Mouse (Mus musculus) layer of hippocampus, adult 2 months (tissue): ENCODE results near the gene Emx2. TPM values are rescaled to one million over a fixed set of nuclear protein-coding genes. Genes with fewer than 3 reads are reported as not detected.

Source experiments
- DNase-seq, 2 experiments: peaks; one replicate each; pipeline ENCODE4 v3.0.0; 2022; ENCODE audit warnings: low spot score in 2 of 2
- H3K27ac ChIP-seq: fragments of 200-600 bp; 2 replicates; pipeline ENCODE4 v1.8.1; 2022
- H3K4me3 ChIP-seq: fragments of 200-600 bp; 2 replicates; pipeline ENCODE4 v1.8.1; 2022; ENCODE audit warnings: mild to moderate bottlenecking
- CTCF ChIP-seq: fragments of 200-600 bp; conservative IDR thresholded peaks from 2 replicates; pipeline ENCODE4 v1.8.1; 2022; ENCODE audit warnings: antibody characterized with exemption, mild to moderate bottlenecking, moderate library complexity
- total RNA-seq, 2 experiments: library from RNA; stranded (reverse); gene quantifications; 2 replicates each; pipeline ENCODE4 v1.2.3; 2021

Gene Emx2
- total RNA-seq, 2 experiments from 2014 or later: 26.6 to 29.8 TPM

GRCm38 (mm10) chr19:59455671-59456070 lies 2.5 kb upstream of the Emx2 start:
- Histone ChIP-seq H3K27ac (peak overlapping the region; percentile 39; the same call in 1 of the 2 replicates), H3K4me3 (no peak overlapping the region; the same call in 1 of the 2 replicates)
- no peak for DNase-seq
- TF ChIP-seq CTCF: peak; percentile 58

- Histone ChIP-seq H3K4me3 (peak overlapping the region; percentile 79), H3K27ac (peak overlapping the region; percentile 98)
- TF ChIP-seq CTCF: no peak
These were observed 894 bp upstream of the Emx2 start for GRCm38 (mm10) chr19:59457011-59457945.

GRCm38 (mm10) chr19:59458743-59459135 lies 567 bp downstream of the Emx2 start:
- H3K27ac ChIP-seq: peak overlapping the region; percentile 98

More at GRCm38 (mm10) chr19:59457011-59457945, 894 bp upstream of the Emx2 start:
- peak; percentile 89 to 91 for DNase-seq

GRCm38 (mm10) chr19:59459158-59459781 lies 1.1 kb downstream of the Emx2 start:
- Histone ChIP-seq H3K4me3 (peak overlapping the region; percentile 79), H3K27ac (peak overlapping the region; percentile 98)
- TF ChIP-seq CTCF: peak; percentile 38
- DNase-seq: peak in 1 of 2 experiments; percentile 34

More at GRCm38 (mm10) chr19:59458743-59459135, 567 bp downstream of the Emx2 start:
- TF ChIP-seq CTCF: no peak
- H3K4me3 ChIP-seq: peak overlapping the region; percentile 79
- DNase-seq: no peak

GRCm38 (mm10) chr19:59459811-59460241 lies 1.7 kb downstream of the Emx2 start:
- DNase-seq: no peak
- no peak for TF ChIP-seq CTCF
- peak overlapping the region; percentile 98 for H3K27ac ChIP-seq
- H3K4me3 ChIP-seq: peak overlapping the region; percentile 79

- TF ChIP-seq CTCF: no peak
- Histone ChIP-seq H3K4me3 (peak overlapping the region; percentile 79), H3K27ac (peak overlapping the region; percentile 98)
- DNase-seq: no peak
These were observed 2.4 kb downstream of the Emx2 start for GRCm38 (mm10) chr19:59460328-59461115.

- Histone ChIP-seq H3K27ac (peak overlapping the region; percentile 98), H3K4me3 (peak overlapping the region; percentile 79)
- no peak for DNase-seq
- peak; percentile 43 for TF ChIP-seq CTCF
These were observed 3.6 kb downstream of the Emx2 start for GRCm38 (mm10) chr19:59461481-59462421.

GRCm38 (mm10) chr19:59462459-59463292 lies 4.5 kb downstream of the Emx2 start:
- H3K27ac ChIP-seq: peak overlapping the region; percentile 98
- no peak for DNase-seq
- no peak for TF ChIP-seq CTCF
- H3K4me3 ChIP-seq: peak overlapping the region; percentile 79

- TF ChIP-seq CTCF: no peak
- Histone ChIP-seq H3K4me3 (peak overlapping the region; percentile 79), H3K27ac (peak overlapping the region; percentile 98)
- no peak for DNase-seq
These were observed 5.8 kb downstream of the Emx2 start for GRCm38 (mm10) chr19:59463842-59464443.

GRCm38 (mm10) chr19:59465281-59465680 lies 7.1 kb downstream of the Emx2 start:
- peak overlapping the region; percentile 5; the same call in 1 of the 2 replicates for H3K4me3 ChIP-seq
- no peak for DNase-seq
- TF ChIP-seq CTCF: no peak
- H3K27ac ChIP-seq: peak overlapping the region; percentile 98; the same call in 1 of the 2 replicates
